Mouse (Mus musculus): ENCODE data around the gene Slc25a18. TPM values are rescaled to one million over a fixed set of nuclear protein-coding genes. Genes with fewer than 3 reads are reported as not detected.

The Slc25a18 gene
- polyA plus RNA-seq, 1 experiment from 2014 or later = 22.1 TPM

GRCm38 (mm10) chr6:120777533-120777932, 4.2 kb downstream of the Slc25a18 start:
- Histone ChIP-seq H3K9ac (no peak overlapping the region), H3K4me3 (no peak overlapping the region), H3K27ac (replicated peaks) (no peak overlapping the region), H3K4me1 (replicated peaks) (peaks cover 15% of the 10 kb centered on the region), H3K4me2 (no peak overlapping the region), H3K36me3 (no peaks in the 10 kb centered on the region), H3K9me3 (no peaks in the 10 kb centered on the region), H3K27me3 (no peaks in the 10 kb centered on the region)
- no peak for ATAC-seq (ENCODE audit: low FRiP score, low read depth)
- WGBS = 89% methylated on average over 9 of the region's 9 CpGs

- Histone ChIP-seq H3K9me3 (no peaks in the 10 kb centered on the region), H3K36me3 (no peaks in the 10 kb centered on the region), H3K27ac (replicated peaks) (no peak overlapping the region), H3K4me1 (replicated peaks) (peaks cover 8% of the 10 kb centered on the region), H3K4me2 (no peak overlapping the region), H3K9ac (no peak overlapping the region), H3K4me3 (no peak overlapping the region), H3K27me3 (no peaks in the 10 kb centered on the region)
- WGBS = 64% methylated on average over 3 of the region's 3 CpGs
- ATAC-seq (ENCODE audit: low FRiP score, low read depth) = no peak
Measured at GRCm38 (mm10) chr6:120778226-120778625, 4.8 kb downstream of the Slc25a18 start.

DNA sequence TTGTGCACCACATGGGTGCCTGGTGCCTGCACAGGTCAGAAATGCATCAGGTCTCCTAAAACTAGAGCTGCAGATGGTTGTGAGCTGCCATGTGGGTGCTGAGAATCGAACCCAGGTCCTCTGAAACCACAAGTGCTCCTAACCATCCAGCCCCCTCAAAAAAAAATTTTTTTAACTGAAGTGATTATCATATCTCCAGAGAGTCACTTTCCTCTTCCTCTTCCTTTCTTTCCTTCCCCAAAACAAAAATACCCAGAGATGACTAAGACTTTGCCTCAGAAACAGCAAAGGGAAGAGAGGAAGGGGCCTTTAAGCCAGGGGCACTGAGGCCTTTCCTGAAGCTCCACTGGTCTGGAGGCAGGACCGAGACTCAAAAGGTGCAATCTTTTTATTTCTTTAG, 9.6 kb downstream of the Slc25a18 start:
- Histone ChIP-seq H3K4me1 (replicated peaks) (peaks cover 5% of the 10 kb centered on the region; the same call in 1 of the 2 replicates), H3K9me3 (no peaks in the 10 kb centered on the region), H3K4me2 (no peak overlapping the region), H3K36me3 (no peaks in the 10 kb centered on the region), H3K4me3 (no peak overlapping the region), H3K27me3 (no peaks in the 10 kb centered on the region), H3K27ac (replicated peaks) (no peak overlapping the region), H3K9ac (no peak overlapping the region)
- ATAC-seq (ENCODE audit: low FRiP score, low read depth) = no peak
- 94% methylated on average over 2 of the region's 2 CpGs for WGBS

- Histone ChIP-seq H3K4me2 (no peak overlapping the region), H3K9ac (no peak overlapping the region), H3K27ac (replicated peaks) (no peak overlapping the region), H3K27me3 (no peaks in the 10 kb centered on the region), H3K9me3 (no peaks in the 10 kb centered on the region), H3K4me3 (no peak overlapping the region), H3K4me1 (replicated peaks) (peaks cover 5% of the 10 kb centered on the region; the same call in 1 of the 2 replicates), H3K36me3 (0 out of 2 replicates have a peak, but pooled peaks cover 3% of the 10 kb centered on the region)
- ATAC-seq (ENCODE audit: low FRiP score, low read depth) = no peak
- 47% methylated on average over 7 of the region's 7 CpGs for WGBS
Measured at GRCm38 (mm10) chr6:120784351-120784750, 11.0 kb downstream of the Slc25a18 start.

DNA sequence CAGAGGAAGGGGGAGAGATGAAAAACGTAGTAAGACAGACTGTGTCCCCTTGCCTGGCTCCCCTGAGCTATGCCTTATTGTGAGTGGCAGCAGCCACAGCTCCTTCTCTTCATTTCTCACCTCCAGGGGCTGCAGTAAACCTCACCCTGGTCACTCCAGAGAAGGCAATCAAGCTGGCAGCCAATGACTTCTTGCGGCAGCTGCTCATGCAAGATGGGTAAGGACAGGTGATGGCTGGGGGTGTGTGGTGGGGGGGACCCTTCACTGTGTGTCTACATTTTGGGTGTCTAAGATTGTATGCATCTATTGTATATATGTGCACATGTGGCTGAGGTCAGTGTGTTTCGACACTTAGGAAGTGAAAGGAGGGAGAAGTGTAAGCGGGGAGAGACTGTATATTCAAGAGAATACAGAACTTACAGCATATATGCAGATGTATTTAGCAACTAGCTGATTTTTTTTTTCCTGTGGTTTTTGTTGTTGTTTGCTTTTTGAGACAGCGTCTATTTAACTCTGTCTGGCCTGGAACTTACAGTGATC, 14.8 kb downstream of the Slc25a18 start:
- Histone ChIP-seq H3K9me3 (no peaks in the 10 kb centered on the region), H3K4me3 (no peak overlapping the region), H3K27me3 (no peaks in the 10 kb centered on the region), H3K4me1 (replicated peaks) (peaks cover 5% of the 10 kb centered on the region; the same call in 1 of the 2 replicates), H3K9ac (no peak overlapping the region), H3K36me3 (peaks cover 12% of the 10 kb centered on the region), H3K27ac (replicated peaks) (no peak overlapping the region), H3K4me2 (no peak overlapping the region)
- ATAC-seq (ENCODE audit: low FRiP score, low read depth) = no peak
- 86% methylated on average over 5 of the region's 5 CpGs for WGBS

DNA sequence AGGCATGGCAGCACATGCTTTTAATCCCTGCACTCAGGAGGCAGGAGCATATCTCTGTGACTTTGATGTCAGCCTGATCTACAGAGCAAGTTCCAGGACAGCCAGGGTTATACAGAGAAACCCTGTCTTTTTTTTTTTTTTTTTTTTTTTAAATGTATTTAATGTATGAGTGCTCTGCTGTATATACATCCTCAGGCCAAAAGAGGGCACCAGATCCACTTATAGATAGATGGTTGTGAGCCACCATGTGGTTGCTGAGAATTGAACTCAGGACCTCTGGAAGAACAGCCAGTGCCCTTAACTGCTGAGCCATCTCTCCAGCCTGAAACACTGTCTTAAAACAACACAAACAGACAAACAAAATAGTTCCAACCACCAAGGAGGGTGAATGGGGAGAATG, 15.5 kb downstream of the Slc25a18 start:
- Histone ChIP-seq H3K4me3 (no peak overlapping the region), H3K4me1 (replicated peaks) (peaks cover 5% of the 10 kb centered on the region; the same call in 1 of the 2 replicates), H3K27ac (replicated peaks) (no peak overlapping the region), H3K9me3 (no peaks in the 10 kb centered on the region), H3K27me3 (no peaks in the 10 kb centered on the region), H3K36me3 (peaks cover 19% of the 10 kb centered on the region), H3K4me2 (no peak overlapping the region), H3K9ac (no peak overlapping the region)
- no peak for ATAC-seq (ENCODE audit: low FRiP score, low read depth)

GRCm38 (mm10) chr6:120790153-120790552, 16.8 kb downstream of the Slc25a18 start:
- no peak for ATAC-seq (ENCODE audit: low FRiP score, low read depth)
- 93% methylated on average over 11 of the region's 11 CpGs for WGBS
- Histone ChIP-seq H3K9me3 (no peaks in the 10 kb centered on the region), H3K9ac (no peak overlapping the region), H3K4me2 (no peak overlapping the region), H3K4me3 (no peak overlapping the region), H3K36me3 (peaks cover 27% of the 10 kb centered on the region), H3K4me1 (replicated peaks) (no peaks in the 10 kb centered on the region), H3K27me3 (no peaks in the 10 kb centered on the region), H3K27ac (replicated peaks) (no peak overlapping the region)

DNA sequence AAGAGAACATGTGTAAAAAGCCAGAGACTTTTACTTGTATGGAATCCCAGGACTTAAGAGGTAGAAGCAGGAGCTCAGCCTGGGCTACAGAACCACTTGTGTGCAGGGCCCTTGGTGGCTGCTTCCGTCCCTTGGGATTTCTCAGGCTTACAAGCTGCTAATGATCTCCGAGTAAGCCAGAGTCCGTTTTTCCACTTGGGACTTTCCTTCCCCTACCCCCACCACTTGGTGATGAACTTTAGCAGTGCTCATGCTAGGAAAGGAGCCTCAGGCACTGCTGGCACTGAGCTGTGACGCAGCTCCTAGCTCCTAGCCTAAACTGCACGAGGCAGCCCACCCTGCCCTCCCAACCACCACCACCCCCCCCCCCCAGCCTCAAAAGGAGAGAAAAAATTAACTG, 17.3 kb downstream of the Slc25a18 start:
- Histone ChIP-seq H3K4me2 (no peak overlapping the region), H3K36me3 (peaks cover 33% of the 10 kb centered on the region), H3K9me3 (no peaks in the 10 kb centered on the region), H3K27ac (replicated peaks) (no peak overlapping the region), H3K4me3 (no peak overlapping the region), H3K27me3 (no peaks in the 10 kb centered on the region), H3K9ac (no peak overlapping the region), H3K4me1 (replicated peaks) (no peaks in the 10 kb centered on the region)
- ATAC-seq (ENCODE audit: low FRiP score, low read depth) = no peak
- 61% methylated on average over 5 of the region's 5 CpGs for whole genome bisulfite sequencing

DNA sequence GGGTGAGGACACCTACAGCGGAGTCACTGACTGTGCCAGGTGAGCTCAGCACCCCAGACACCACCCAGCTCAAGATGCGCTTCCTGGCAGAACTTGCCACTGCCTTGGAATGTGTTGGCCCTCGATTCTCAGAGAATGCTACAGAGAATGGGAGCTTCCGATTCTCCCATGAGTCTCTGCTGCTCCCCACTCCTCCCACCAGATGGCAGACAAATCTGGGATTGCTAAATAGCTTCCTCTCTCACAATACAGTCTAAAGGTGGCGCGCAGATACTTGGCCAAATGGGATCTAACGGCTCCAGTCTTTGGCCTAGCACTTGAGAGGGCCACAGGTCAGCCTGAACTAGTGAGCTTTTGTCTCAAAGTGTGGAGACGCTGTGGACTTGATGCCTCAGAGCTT, 19.6 kb downstream of the Slc25a18 start:
- 86% methylated on average over 8 of the region's 8 CpGs for WGBS
- ATAC-seq (ENCODE audit: low FRiP score, low read depth) = no peak
- Histone ChIP-seq H3K27ac (replicated peaks) (no peak overlapping the region), H3K27me3 (no peaks in the 10 kb centered on the region), H3K4me3 (no peak overlapping the region), H3K9ac (no peak overlapping the region), H3K4me2 (no peak overlapping the region), H3K9me3 (no peaks in the 10 kb centered on the region), H3K4me1 (replicated peaks) (no peaks in the 10 kb centered on the region), H3K36me3 (peaks cover 44% of the 10 kb centered on the region)

- Histone ChIP-seq H3K4me2 (no peak overlapping the region), H3K4me3 (no peak overlapping the region)
Measured at GRCm38 (mm10) chr6:120795422-120796086, 22.2 kb downstream of the Slc25a18 start.

GRCm38 (mm10) chr6:120796111-120796510, 22.7 kb downstream of the Slc25a18 start:
- 90% methylated on average over 2 of the region's 2 CpGs for WGBS
- Histone ChIP-seq H3K27me3 (no peaks in the 10 kb centered on the region), H3K4me1 (replicated peaks) (no peaks in the 10 kb centered on the region), H3K4me2 (no peak overlapping the region), H3K27ac (replicated peaks) (no peak overlapping the region), H3K36me3 (peaks cover 69% of the 10 kb centered on the region), H3K4me3 (no peak overlapping the region), H3K9ac (no peak overlapping the region), H3K9me3 (no peaks in the 10 kb centered on the region)
- ATAC-seq (ENCODE audit: low FRiP score, low read depth) = no peak

More at GRCm38 (mm10) chr6:120795422-120796086, 22.2 kb downstream of the Slc25a18 start:
- H3K9ac ChIP-seq = no peak overlapping the region
- 84% methylated on average over 5 of the region's 5 CpGs for WGBS
- H3K36me3 ChIP-seq = peaks cover 65% of the 10 kb centered on the region
- H3K27me3 ChIP-seq = no peaks in the 10 kb centered on the region
- no peak for ATAC-seq (ENCODE audit: low FRiP score, low read depth)
- no peaks in the 10 kb centered on the region for H3K4me1 ChIP-seq (replicated peaks)
- no peak overlapping the region for H3K27ac ChIP-seq (replicated peaks)
- H3K9me3 ChIP-seq = no peaks in the 10 kb centered on the region

DNA sequence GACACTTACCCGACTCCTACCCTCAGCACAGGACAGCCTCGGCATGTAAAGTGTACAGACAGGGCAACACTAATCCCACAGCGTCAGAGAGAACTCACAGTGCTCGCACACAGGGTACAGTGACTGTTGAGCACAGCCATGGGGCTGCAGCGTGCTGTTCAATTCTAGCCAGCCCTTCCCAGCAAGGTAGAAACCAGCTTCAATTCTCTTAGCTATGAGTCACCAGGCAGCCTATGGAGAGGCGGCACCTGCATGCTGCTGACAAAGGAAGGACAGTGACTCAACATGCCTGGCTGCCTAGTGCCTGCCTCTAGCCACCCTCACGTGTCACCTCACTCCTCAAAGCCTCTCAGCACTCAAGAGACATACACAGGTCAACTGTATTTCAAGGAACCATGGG, 24.6 kb downstream of the Slc25a18 start:
- WGBS = 94% methylated on average over 7 of the region's 7 CpGs
- peaks cover 78% of the 10 kb centered on the region for H3K36me3 ChIP-seq

GRCm38 (mm10) chr6:120798905-120799304, 25.5 kb downstream of the Slc25a18 start:
- ATAC-seq (ENCODE audit: low FRiP score, low read depth) = no peak

More for the DNA sequence above, 24.6 kb downstream of the Slc25a18 start:
- H3K27me3 ChIP-seq = no peaks in the 10 kb centered on the region
- H3K4me2 ChIP-seq = no peak overlapping the region
- no peak overlapping the region for H3K9ac ChIP-seq
- no peaks in the 10 kb centered on the region for H3K9me3 ChIP-seq
- no peak overlapping the region for H3K27ac ChIP-seq (replicated peaks)
- H3K4me1 ChIP-seq (replicated peaks) = no peaks in the 10 kb centered on the region
- no peak overlapping the region for H3K4me3 ChIP-seq
- ATAC-seq (ENCODE audit: low FRiP score, low read depth) = no peak

More at GRCm38 (mm10) chr6:120798905-120799304, 25.5 kb downstream of the Slc25a18 start:
- H3K27ac ChIP-seq (replicated peaks) = no peak overlapping the region
- WGBS = 97% methylated on average over 4 of the region's 4 CpGs
- H3K9ac ChIP-seq = no peak overlapping the region
- no peak overlapping the region for H3K4me3 ChIP-seq
- no peak overlapping the region for H3K4me2 ChIP-seq
- no peaks in the 10 kb centered on the region for H3K9me3 ChIP-seq
- peaks cover 79% of the 10 kb centered on the region for H3K36me3 ChIP-seq
- no peaks in the 10 kb centered on the region for H3K4me1 ChIP-seq (replicated peaks)
- H3K27me3 ChIP-seq = no peaks in the 10 kb centered on the region
